Mouse (Mus musculus): ENCODE results near the gene Nudt17. TPM values are rescaled to one million over a fixed set of nuclear protein-coding genes. Genes with fewer than 3 reads are reported as not detected.

Nudt17 gene
- polyA plus RNA-seq, 1 experiment from 2014 or later = 14.0 TPM

DNA sequence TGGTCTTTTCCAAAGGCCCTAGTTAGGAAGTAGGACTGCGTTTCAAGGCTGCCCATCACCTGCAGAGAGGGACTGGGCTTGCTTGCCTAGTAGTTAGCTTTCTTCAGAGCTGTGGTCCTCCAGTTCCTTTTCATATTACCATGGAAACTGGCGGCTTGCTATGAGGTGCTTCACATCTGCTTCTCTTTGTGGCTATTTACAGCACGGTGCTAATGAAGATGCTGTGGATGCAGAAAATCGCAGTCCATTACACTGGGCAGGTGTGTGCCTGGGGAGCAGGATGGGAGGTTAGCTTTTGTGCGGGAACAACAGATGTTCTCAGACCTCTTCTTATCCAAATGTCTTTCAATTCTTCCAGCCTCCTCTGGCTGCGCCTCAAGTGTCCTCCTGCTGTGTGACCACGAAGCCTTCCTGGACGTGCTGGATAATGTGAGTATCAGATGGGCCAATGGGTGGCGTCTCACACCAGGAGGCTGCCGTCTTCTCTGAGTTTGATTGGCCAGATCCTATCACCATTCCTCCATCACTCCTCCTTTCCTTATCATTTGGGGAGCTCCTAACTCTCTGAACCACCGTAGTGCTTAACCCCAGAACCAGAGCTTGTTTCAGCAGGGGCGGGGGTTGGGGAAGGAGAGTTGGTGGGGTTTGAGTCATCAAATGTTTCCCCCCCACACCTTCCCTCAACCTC lies 27.9 kb downstream of the Nudt17 start:
- 19% methylated on average over 12 of the region's 12 CpGs for WGBS
- Histone ChIP-seq H3K9ac (no peak overlapping the region), H3K4me3 (no peak overlapping the region), H3K36me3 (no peaks in the 10 kb centered on the region), H3K27me3 (peaks cover 49% of the 10 kb centered on the region), H3K27ac (no peak overlapping the region), H3K4me2 (no peak overlapping the region), H3K9me3 (no peaks in the 10 kb centered on the region), H3K4me1 (replicated peaks) (peaks cover 15% of the 10 kb centered on the region; the same call in 1 of the 2 replicates)
- ATAC-seq (ENCODE audit: low FRiP score) = peak; percentile 46; the same call in 1 of the 2 replicates

DNA sequence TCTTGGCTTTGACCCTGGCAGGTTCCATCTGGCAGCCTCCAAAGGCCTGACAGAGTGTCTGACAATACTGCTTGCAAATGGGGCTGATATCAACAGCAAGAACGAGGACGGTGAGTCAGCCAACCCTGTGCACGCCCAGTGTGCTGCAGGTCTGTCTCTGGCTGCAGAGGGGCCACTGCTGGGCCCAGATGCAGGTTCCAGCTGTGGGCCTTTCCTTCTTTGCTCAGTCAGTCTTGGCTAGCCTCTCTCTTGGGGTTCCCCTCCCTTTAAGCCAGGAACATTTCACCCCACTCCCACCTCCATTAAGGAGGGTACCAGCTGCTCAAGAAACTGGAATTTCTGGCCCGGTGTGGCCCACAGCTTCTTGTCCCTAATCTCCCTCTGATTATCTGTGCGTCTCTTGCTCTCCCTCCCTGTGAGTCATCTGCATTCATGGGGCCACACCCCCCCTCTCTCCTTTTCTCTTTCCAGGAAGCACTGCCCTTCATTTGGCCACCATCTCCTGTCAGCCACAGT lies 29.1 kb downstream of the Nudt17 start:
- ATAC-seq (ENCODE audit: low FRiP score) = no peak
- WGBS = 22% methylated on average over 5 of the region's 5 CpGs
- no peak overlapping the region for H3K9ac ChIP-seq

DNA sequence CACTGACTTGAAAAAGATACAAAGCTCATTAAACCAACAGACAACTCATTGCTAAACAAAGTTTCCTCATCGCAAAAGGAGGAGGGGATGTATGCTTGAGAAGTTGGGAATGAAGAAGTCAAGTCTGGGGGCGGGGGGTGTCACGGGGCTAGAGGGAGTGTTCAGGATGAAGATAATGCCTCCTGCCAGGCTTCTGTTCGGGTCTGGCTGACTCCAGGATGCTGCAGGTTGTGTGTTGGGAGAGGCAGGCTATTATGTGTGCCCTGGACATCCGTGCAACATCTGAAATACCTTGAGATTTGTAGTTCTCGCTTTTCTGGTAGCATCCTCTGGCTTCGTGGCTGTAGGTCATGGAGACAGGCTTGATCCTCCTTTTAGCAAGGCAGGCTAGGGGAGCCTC lies 29.9 kb downstream of the Nudt17 start:
- no peaks in the 10 kb centered on the region for H3K9me3 ChIP-seq
- H3K27me3 ChIP-seq = peaks cover 30% of the 10 kb centered on the region
- no peak overlapping the region for H3K4me2 ChIP-seq
- H3K4me1 ChIP-seq (replicated peaks) = peaks cover 9% of the 10 kb centered on the region; the same call in 1 of the 2 replicates
- no peaks in the 10 kb centered on the region for H3K36me3 ChIP-seq
- ATAC-seq (ENCODE audit: low FRiP score) = no peak
- no peak overlapping the region for H3K4me3 ChIP-seq
- H3K27ac ChIP-seq = no peak overlapping the region
- 59% methylated on average over 7 of the region's 7 CpGs for WGBS
- no peak overlapping the region for H3K9ac ChIP-seq

More for the DNA sequence above, 29.1 kb downstream of the Nudt17 start:
- no peaks in the 10 kb centered on the region for H3K9me3 ChIP-seq
- H3K27ac ChIP-seq = no peak overlapping the region
- H3K4me1 ChIP-seq (replicated peaks) = peaks cover 9% of the 10 kb centered on the region; the same call in 1 of the 2 replicates
- H3K36me3 ChIP-seq = no peaks in the 10 kb centered on the region
- no peak overlapping the region for H3K4me2 ChIP-seq
- peaks cover 38% of the 10 kb centered on the region for H3K27me3 ChIP-seq
- no peak overlapping the region for H3K4me3 ChIP-seq

DNA sequence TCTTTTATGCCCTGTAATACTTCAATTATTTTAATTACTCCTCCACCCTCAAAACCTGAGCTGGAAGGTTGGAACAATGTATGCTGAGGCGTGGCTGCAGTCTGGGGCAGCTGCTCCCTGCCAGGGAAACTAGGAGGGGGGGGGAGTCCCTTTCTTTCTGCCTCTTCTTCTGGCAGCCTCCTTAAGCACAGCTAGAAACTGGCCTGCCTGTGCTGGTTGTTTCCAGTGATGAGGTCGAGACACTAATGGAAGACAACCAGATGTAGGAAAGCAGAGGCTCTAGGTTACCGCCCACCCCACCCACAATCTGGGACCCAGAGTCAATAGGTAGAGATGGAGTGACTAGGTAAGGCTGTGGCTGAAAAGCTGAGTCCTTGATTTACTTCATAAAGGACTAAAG lies 32.7 kb downstream of the Nudt17 start:
- Histone ChIP-seq H3K27ac (no peak overlapping the region), H3K4me2 (no peak overlapping the region), H3K36me3 (no peaks in the 10 kb centered on the region), H3K9ac (no peak overlapping the region), H3K4me3 (no peak overlapping the region), H3K4me1 (replicated peaks) (peaks cover 7% of the 10 kb centered on the region; the same call in 1 of the 2 replicates), H3K9me3 (no peaks in the 10 kb centered on the region), H3K27me3 (peaks cover 36% of the 10 kb centered on the region)
- ATAC-seq (ENCODE audit: low FRiP score) = no peak
- 32% methylated on average over 3 of the region's 3 CpGs for WGBS

DNA sequence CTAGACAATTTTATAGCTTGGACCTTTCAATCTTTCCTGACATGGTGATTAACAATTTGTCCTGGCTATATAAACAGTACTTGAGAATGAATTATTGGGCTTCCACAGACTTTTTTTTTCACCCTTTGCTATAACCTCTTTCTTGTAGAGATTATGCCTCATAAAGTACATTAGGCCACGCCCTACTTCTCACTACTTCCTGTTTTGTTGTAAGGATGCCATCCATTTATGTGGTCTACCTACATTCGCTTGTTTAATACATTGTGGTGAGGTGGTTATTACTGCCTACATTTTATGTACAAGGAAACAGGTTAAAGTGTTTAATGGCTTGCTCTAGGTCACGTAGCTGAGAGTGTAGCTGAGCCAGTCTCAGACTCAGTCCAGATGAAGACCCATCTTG lies 33.2 kb downstream of the Nudt17 start:
- Histone ChIP-seq H3K9me3 (no peaks in the 10 kb centered on the region), H3K27me3 (peaks cover 39% of the 10 kb centered on the region), H3K4me3 (no peak overlapping the region), H3K4me2 (no peak overlapping the region), H3K4me1 (replicated peaks) (peaks cover 4% of the 10 kb centered on the region), H3K9ac (no peak overlapping the region), H3K36me3 (no peaks in the 10 kb centered on the region), H3K27ac (no peak overlapping the region)
- no peak for ATAC-seq (ENCODE audit: low FRiP score)
- 86% methylated on average over 3 of the region's 3 CpGs for WGBS

DNA sequence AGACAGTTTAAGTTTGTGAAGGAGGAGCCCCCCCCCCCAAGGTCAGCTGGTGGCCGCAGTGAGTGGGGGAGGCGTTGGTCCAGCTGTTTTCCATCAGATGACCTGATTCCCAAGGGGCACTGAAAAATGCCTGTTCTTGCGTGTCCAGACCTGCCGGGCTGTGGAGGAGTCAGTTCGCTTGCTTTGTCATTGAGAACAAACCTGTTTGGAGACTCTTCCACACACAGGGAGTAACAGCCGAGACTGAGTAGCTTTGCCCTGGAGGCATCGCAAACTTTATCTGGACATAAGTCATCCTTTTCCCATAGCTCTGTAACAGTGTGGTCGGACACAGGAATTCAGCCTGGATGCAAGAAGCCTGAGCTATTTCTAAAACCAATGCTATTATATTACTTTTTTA lies 33.9 kb downstream of the Nudt17 start:
- peaks cover 2% of the 10 kb centered on the region; the same call in 1 of the 2 replicates for H3K4me1 ChIP-seq (replicated peaks)
- 68% methylated on average over 8 of the region's 8 CpGs for WGBS
- no peak overlapping the region for H3K27ac ChIP-seq
- H3K4me2 ChIP-seq = no peak overlapping the region
- H3K36me3 ChIP-seq = no peaks in the 10 kb centered on the region
- no peaks in the 10 kb centered on the region for H3K9me3 ChIP-seq
- no peak for ATAC-seq (ENCODE audit: low FRiP score)
- no peak overlapping the region for H3K4me3 ChIP-seq
- no peak overlapping the region for H3K9ac ChIP-seq
- peaks cover 33% of the 10 kb centered on the region for H3K27me3 ChIP-seq

DNA sequence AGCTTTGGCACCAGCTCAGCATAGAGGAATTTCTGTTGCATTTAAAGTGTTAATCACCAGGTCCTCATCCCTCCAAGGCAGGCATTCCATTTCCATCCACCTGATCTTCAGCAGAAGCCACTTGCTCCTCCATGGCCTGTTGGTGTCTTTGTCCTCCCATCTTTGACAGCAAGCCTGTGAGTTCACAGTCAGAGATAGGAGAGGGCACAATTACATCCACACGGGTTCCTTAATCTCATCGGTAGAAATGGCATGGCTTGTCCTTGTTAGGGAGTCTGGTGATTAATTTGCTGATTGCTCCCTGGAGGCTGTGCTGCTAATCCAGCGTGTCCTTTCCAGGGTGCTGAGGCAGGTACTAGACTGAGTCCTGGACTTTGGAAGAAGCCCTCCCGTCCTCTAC lies 34.8 kb downstream of the Nudt17 start:
- no peak for ATAC-seq (ENCODE audit: low FRiP score)
- H3K27ac ChIP-seq = no peak overlapping the region
- H3K4me2 ChIP-seq = no peak overlapping the region
- H3K9ac ChIP-seq = no peak overlapping the region
- peaks cover 25% of the 10 kb centered on the region for H3K27me3 ChIP-seq
- no peaks in the 10 kb centered on the region for H3K9me3 ChIP-seq
- no peaks in the 10 kb centered on the region for H3K36me3 ChIP-seq
- H3K4me1 ChIP-seq (replicated peaks) = peaks cover 2% of the 10 kb centered on the region; the same call in 1 of the 2 replicates
- WGBS = 72% methylated on average over 4 of the region's 4 CpGs
- no peak overlapping the region for H3K4me3 ChIP-seq

DNA sequence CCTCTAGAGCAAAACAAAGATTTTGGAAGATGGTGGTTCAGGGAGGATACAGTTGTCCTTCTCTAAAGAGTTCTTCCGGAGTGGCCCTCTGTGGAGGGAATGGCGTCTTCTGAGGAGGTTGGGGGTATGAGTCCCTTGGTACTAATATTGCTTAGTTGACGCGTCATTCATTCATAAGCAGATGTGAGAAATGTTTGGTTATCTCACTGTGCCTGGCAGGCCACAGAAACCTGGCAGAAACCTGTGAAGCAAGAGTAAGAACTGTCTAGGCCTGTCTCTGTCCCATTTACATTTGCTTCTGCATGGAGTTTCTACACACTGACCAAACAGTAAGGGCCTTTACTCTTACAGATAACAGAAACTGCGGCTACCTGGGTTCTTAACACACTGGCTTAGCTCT lies 36.8 kb downstream of the Nudt17 start:
- H3K4me1 ChIP-seq (replicated peaks) = peaks cover 2% of the 10 kb centered on the region; the same call in 1 of the 2 replicates
- H3K27me3 ChIP-seq = peaks cover 20% of the 10 kb centered on the region
- H3K36me3 ChIP-seq = no peaks in the 10 kb centered on the region
- H3K4me2 ChIP-seq = no peak overlapping the region
- WGBS = 96% methylated on average over 5 of the region's 5 CpGs
- no peak for ATAC-seq (ENCODE audit: low FRiP score)
- H3K27ac ChIP-seq = no peak overlapping the region
- H3K9me3 ChIP-seq = no peaks in the 10 kb centered on the region
- no peak overlapping the region for H3K4me3 ChIP-seq
- no peak overlapping the region for H3K9ac ChIP-seq

DNA sequence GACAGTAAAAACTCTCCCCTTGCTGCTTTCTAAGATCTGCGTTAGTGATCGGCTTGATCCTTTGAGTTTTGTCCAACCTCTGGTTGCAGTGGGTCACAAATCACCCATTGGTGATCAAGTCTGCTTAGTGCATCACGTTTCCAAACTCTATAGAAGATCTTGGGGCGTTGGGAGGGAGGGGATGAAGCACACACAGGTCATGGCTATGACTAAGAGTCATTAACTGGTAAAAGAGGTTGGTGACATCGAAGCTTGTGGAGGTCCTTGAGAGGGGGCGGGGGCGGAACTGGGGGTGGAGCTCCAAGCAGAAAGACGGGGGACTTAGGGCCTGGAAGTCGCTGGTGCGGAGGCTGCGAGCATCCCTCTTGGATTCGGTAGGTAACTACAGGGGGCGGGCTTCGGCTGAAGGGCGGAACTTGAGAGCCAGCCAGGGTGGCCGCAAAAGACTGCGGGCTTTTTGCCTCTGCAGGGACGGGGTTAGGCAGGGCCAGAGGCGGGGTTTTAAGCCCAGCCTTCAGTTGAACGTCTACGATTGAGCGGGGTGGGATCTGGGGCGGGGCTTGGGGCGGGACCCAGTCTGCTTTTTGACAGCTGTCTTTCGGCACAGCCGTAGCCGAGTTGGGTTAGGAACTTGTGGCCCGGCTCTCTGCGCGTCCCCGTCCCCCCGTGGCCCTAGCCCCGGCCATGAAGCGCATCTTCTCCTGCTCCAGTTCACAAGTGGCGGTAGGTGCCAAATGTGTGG lies 38.5 kb downstream of the Nudt17 start, which contains the start of gene Ankrd35:
TSS of gene Ankrd35 (plus strand) at position 405 of the 742 bp plus-strand sequence.
- Histone ChIP-seq H3K27ac (no peak within 1 kb of the TSS), H3K36me3 (no peaks in the 10 kb centered on the region), H3K4me2 (peak within 1 kb of the TSS; percentile 70), H3K4me3 (peak within 1 kb of the TSS; percentile 46), H3K4me1 (replicated peaks) (peaks cover 2% of the 10 kb centered on the region; the same call in 1 of the 2 replicates), H3K9ac (peak within 1 kb of the TSS; percentile 59; the same call in 1 of the 2 replicates), H3K27me3 (peaks cover 20% of the 10 kb centered on the region), H3K9me3 (no peaks in the 10 kb centered on the region)
- WGBS = 5% methylated on average over 35 of the region's 35 CpGs
- peak; percentile 90 for ATAC-seq (ENCODE audit: low FRiP score)

DNA sequence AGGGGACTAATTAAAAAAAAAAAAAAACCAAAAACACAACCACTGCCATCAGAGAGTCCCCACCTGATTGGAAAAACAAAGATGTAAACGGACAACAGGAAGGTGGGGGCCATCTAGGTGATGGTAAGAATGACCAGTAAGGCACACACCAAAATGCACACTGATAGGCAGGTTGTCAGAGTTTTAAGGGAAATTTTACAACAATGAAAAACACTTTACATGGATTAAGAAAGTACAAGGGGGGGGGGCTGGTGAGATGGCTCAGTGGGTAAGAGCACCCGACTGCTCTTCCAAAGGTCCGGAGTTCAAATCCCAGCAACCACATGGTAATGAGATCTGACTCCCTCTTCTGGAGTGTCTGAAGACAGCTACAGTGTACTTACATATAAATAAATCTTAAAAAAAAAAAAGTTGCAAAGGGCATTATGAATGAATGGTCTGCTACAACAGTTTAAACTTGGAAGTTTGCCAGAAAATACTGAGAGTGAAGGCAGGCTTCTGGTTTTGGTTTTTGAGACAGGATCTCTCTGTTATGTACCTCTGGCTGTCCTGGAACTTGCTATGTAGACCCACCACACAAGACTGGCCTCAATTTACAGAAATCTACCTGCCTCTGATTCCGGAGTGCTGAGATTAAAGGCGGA lies 39.8 kb downstream of the Nudt17 start:
- Histone ChIP-seq H3K9me3 (no peaks in the 10 kb centered on the region), H3K27ac (no peak overlapping the region), H3K36me3 (no peaks in the 10 kb centered on the region), H3K4me3 (no peak overlapping the region), H3K27me3 (peaks cover 20% of the 10 kb centered on the region), H3K4me2 (no peak overlapping the region), H3K9ac (no peak overlapping the region), H3K4me1 (replicated peaks) (peaks cover 8% of the 10 kb centered on the region)
- WGBS = 95% methylated on average over 5 of the region's 5 CpGs
- no peak for ATAC-seq (ENCODE audit: low FRiP score)

DNA sequence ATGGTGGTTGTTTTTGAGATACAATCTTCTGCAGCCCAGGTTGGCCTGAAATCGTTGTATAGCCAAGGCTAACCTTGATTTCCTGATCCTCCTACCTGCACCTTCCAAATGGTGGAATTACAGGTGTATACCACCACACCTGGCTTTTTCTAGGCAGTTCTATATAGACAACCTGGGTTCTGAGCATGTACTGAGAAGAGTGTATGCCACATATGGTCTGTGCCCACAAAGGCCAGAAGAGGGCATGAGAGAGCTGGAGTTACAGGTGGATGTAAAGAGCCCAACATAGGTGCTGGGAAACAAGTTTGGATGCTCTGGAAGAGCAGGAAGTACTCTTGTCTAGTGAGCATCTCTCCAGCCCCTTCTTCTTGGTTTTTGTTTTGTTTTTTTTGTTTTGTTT lies 41.0 kb downstream of the Nudt17 start:
- Histone ChIP-seq H3K9ac (no peak overlapping the region), H3K36me3 (no peaks in the 10 kb centered on the region), H3K4me2 (no peak overlapping the region), H3K4me3 (no peak overlapping the region), H3K27ac (no peak overlapping the region), H3K27me3 (peaks cover 17% of the 10 kb centered on the region), H3K4me1 (replicated peaks) (peaks cover 16% of the 10 kb centered on the region), H3K9me3 (no peaks in the 10 kb centered on the region)
- WGBS = 49% methylated on average over 1 of the region's 1 CpGs
- ATAC-seq (ENCODE audit: low FRiP score) = no peak

DNA sequence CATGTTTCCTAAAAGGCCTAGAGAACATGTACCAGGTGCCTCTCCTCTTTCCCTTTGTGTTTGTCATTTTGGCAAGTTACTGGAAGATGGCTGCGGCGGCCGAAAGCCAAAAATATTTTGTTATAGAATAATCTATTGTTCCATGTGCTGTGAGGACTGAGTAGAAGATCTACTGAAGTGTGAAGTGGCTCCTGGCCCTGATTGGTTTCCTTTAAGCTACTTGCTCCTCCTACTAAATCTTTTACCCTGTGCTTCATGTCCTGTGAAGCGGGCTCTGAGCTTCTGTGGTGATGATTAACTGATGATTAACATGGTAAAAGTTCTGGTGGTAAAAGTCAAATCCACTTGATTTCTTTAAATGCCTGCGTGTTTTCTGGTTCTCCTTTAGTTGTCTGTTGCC lies 41.4 kb downstream of the Nudt17 start:
- Histone ChIP-seq H3K36me3 (no peaks in the 10 kb centered on the region), H3K4me2 (no peak overlapping the region), H3K27me3 (peaks cover 17% of the 10 kb centered on the region), H3K9me3 (no peaks in the 10 kb centered on the region), H3K4me3 (no peak overlapping the region), H3K4me1 (replicated peaks) (peaks cover 16% of the 10 kb centered on the region), H3K9ac (no peak overlapping the region), H3K27ac (no peak overlapping the region)
- WGBS = 94% methylated on average over 5 of the region's 5 CpGs
- no peak for ATAC-seq (ENCODE audit: low FRiP score)
